27 mouse cellular contexts compared by ENCODE assay signal in the genomic region with DNA sequence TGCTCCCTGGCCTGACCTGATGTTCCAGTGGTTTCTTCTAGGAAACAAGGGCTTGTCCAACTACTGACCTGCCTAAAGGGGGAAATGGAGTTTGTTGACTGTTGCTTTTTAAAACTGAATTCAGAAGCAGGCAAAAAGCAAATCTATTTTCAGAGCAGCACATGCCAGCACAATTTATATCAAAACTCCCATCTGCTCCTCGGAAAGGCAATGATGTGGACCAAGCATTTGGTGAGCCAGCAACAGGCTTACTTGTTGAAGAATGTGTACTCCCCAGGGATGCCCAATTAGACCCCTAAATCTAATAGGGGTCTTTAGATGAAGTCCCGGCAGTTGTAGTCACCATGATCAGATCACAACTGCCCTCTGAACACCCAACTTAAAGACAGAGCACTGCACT.
"Had no signal": no experiment of that assay in that cellular context is flagged by ENCODE, and none has a peak within 500 bp of the region (broad histone marks: within the 10 kb centered on the region; RNA-seq: fewer than 3 reads in every experiment).

No protein-coding gene starts in this region.

- H3K27ac ChIP-seq: gastrocnemius, adult 2 months; heart, adult 2 months; heart, embryonic 13.5 days; heart, embryonic 15.5 days; hindbrain, embryonic 13.5 days; hindbrain, embryonic 15.5 days; hindbrain, postnatal 0 days; kidney, embryonic 15.5 days; kidney, postnatal 0 days; limb, embryonic 13.5 days; limb, embryonic 15.5 days; liver, embryonic 12.5 days; liver, embryonic 14.5 days had no signal

- H3K4me3 ChIP-seq: gastrocnemius, adult 2 months; heart, adult 2 months; heart, embryonic 13.5 days; heart, embryonic 15.5 days; hindbrain, embryonic 13.5 days; hindbrain, embryonic 15.5 days; kidney, embryonic 15.5 days; limb, embryonic 13.5 days; limb, embryonic 15.5 days; liver, embryonic 12.5 days had no signal

- DNase-seq: gastrocnemius, adult 2 months; gastrocnemius, postnatal 14 days; gastrocnemius, postnatal 36 days; heart, adult 11 months; heart, adult 2 months; heart, postnatal 14 days; heart, postnatal 36 days; kidney, adult 11 months; kidney, adult 2 months; kidney, adult 9 months; kidney, postnatal 14 days; kidney, postnatal 36 days; layer of hippocampus, adult 9-11 months; layer of hippocampus, postnatal 36 days had no signal

- H3K27me3 ChIP-seq: heart, embryonic 13.5 days; heart, embryonic 15.5 days; hindbrain, embryonic 13.5 days; hindbrain, embryonic 15.5 days; kidney, embryonic 15.5 days; limb, embryonic 13.5 days; limb, embryonic 15.5 days had no signal

- H3K36me3 ChIP-seq: heart, embryonic 13.5 days; heart, embryonic 15.5 days; hindbrain, embryonic 13.5 days; hindbrain, embryonic 15.5 days; kidney, embryonic 15.5 days; limb, embryonic 13.5 days; limb, embryonic 15.5 days; liver, embryonic 12.5 days had no signal

- H3K4me1 ChIP-seq: limb, embryonic 15.5 days; liver, embryonic 12.5 days had no signal

- H3K4me2 ChIP-seq: heart, embryonic 11.5 days; heart, embryonic 13.5 days; heart, embryonic 15.5 days; hindbrain, embryonic 13.5 days; hindbrain, embryonic 15.5 days; kidney, embryonic 15.5 days; limb, embryonic 13.5 days; limb, embryonic 15.5 days; liver, embryonic 12.5 days had no signal

- H3K9ac ChIP-seq: heart, embryonic 13.5 days; heart, embryonic 15.5 days; hindbrain, embryonic 13.5 days; hindbrain, embryonic 15.5 days; kidney, embryonic 15.5 days; limb, embryonic 13.5 days; limb, embryonic 15.5 days; liver, embryonic 12.5 days; liver, embryonic 14.5 days had no signal

- H3K9me3 ChIP-seq: heart, embryonic 13.5 days; heart, embryonic 15.5 days; hindbrain, embryonic 13.5 days; hindbrain, embryonic 15.5 days; kidney, embryonic 15.5 days; limb, embryonic 13.5 days; limb, embryonic 15.5 days; liver, embryonic 12.5 days had no signal

- ATAC-seq: hindbrain, postnatal 0 days; intestine, embryonic 16.5 days; liver, embryonic 12.5 days had no signal
